Mouse (Mus musculus) spleen, adult 2 months (tissue): ENCODE measurements around the gene Dspp.

Experiments used
- CTCF ChIP-seq: fragments of 200-500 bp; IDR thresholded peaks from 2 replicates; pipeline ENCODE4 v1.5.1; 2011; ENCODE audit warnings: mild to moderate bottlenecking, inconsistent platforms; ENCODE audit not compliant: insufficient read depth, insufficient read length, insufficient replicate concordance; ENCODE audit errors: extremely low read depth
- POLR2A ChIP-seq: fragments of 200-500 bp; IDR thresholded peaks from 2 replicates; pipeline ENCODE4 v1.6.1; 2011; ENCODE audit warnings: low read depth, low read length, inconsistent platforms

GRCm38 (mm10) chr5:104218926-104219325 is 48.4 kb downstream of the Dspp start:
- TF ChIP-seq CTCF: no peak
- no peak for TF ChIP-seq POLR2A
